Mouse (Mus musculus): Measurements from ENCODE around the gene Pdxk. TPM values are rescaled to one million over a fixed set of nuclear protein-coding genes. Genes with fewer than 3 reads are reported as not detected.

Pdxk gene
- total and polyA plus RNA-seq, 3 experiments: 4.3 to 6.8 (median 6.4) TPM

- Histone ChIP-seq H3K4me2 (ENCODE audit: insufficient read depth, low read depth, poor library complexity, severe bottlenecking) (no peak overlapping the region), H3K27ac (ENCODE audit: insufficient read depth, low read depth) (no peak overlapping the region), H3K79me2 (replicated peaks; ENCODE audit: control insufficient read depth, extremely low read depth, insufficient read depth, poor library complexity, severe bottlenecking) (peaks cover 32% of the 10 kb centered on the region), H3K4me1 (ENCODE audit: control insufficient read depth in 1 of 2, insufficient read depth in 2 of 2) (peaks cover 4 to 48% of the 10 kb centered on the region in 2 experiments), H3K4me3 (replicated peaks in 1 of 3; ENCODE audit: low read depth in 2 of 3, low read length in 2 of 3, poor library complexity in 1 of 3) (no peak overlapping the region), H3K27me3 (replicated peaks) (no peaks in the 10 kb centered on the region), H3K9ac (ENCODE audit: insufficient read depth, low read depth) (no peak overlapping the region), H3K9me3 (replicated peaks; ENCODE audit: low read length) (no peaks in the 10 kb centered on the region), H3K36me3 (replicated peaks in 1 of 2; ENCODE audit: control insufficient read depth in 1 of 2, insufficient read depth in 1 of 2, low read length in 1 of 2) (peaks cover 83 to 89% of the 10 kb centered on the region in 2 experiments)
- in situ Hi-C loops (cut with MboI; ENCODE audit: low pct_ligation_motif_present, low pct_unique_long_range_greater_than_20kb, low sequenced_read_pairs): no loop called here
- dilution Hi-C loops (cut with MboI; ENCODE audit: extremely low pct_ligation_motif_present, extremely low pct_unique_long_range_greater_than_20kb, low sequenced_read_pairs): no loop called here
- no peak for DNase-seq (ENCODE audit: extremely low read depth)
- no peak for TF ChIP-seq RCOR1 (conservative IDR thresholded peaks at IDR 0.05; ENCODE audit: low read depth, low read length)
- TF ChIP-seq ZMIZ1 (IDR thresholded peaks at IDR 0.05; ENCODE audit: low read depth, low read length): no peak
- no peak for TF ChIP-seq CHD2 (IDR thresholded peaks at IDR 0.05; ENCODE audit: low read length)
- TF ChIP-seq GABPA (IDR thresholded peaks at IDR 0.05; ENCODE audit: insufficient replicate concordance, low read depth, low read length): no peak
- no peak for TF ChIP-seq ELF1 (IDR thresholded peaks at IDR 0.05; ENCODE audit: low read depth, low read length)
- TF ChIP-seq JUN (IDR thresholded peaks at IDR 0.05; ENCODE audit: insufficient read depth, low read depth, low read length): no peak
- no peak for TF ChIP-seq MAFK (IDR thresholded peaks at IDR 0.05; ENCODE audit: insufficient replicate concordance, low read length)
These were observed 57.6 kb downstream of the Pdxk start for GRCm38 (mm10) chr10:78407132-78407531.

- no peak for DNase-seq (ENCODE audit: extremely low read depth)
- no peak overlapping the region for H3K4me3 ChIP-seq (replicated peaks in 1 of 3; ENCODE audit: low read depth in 2 of 3, low read length in 2 of 3, poor library complexity in 1 of 3)
- no peaks in the 10 kb centered on the region for H3K9me3 ChIP-seq (replicated peaks; ENCODE audit: low read length)
- no peak overlapping the region for H3K9ac ChIP-seq (ENCODE audit: insufficient read depth, low read depth)
- H3K4me1 ChIP-seq (ENCODE audit: control insufficient read depth in 1 of 2, insufficient read depth in 2 of 2): peaks cover under 1 to 48% of the 10 kb centered on the region in 2 experiments
- dilution Hi-C loops (cut with MboI; ENCODE audit: extremely low pct_ligation_motif_present, extremely low pct_unique_long_range_greater_than_20kb, low sequenced_read_pairs) (no loop called here), in situ Hi-C loops (cut with MboI; ENCODE audit: low pct_ligation_motif_present, low pct_unique_long_range_greater_than_20kb, low sequenced_read_pairs) (no loop called here)
- H3K27me3 ChIP-seq (replicated peaks): no peaks in the 10 kb centered on the region
- peaks cover 92 to 96% of the 10 kb centered on the region in 2 experiments for H3K36me3 ChIP-seq (replicated peaks in 1 of 2; ENCODE audit: control insufficient read depth in 1 of 2, insufficient read depth in 1 of 2, low read length in 1 of 2)
- TF ChIP-seq SMC3 (IDR thresholded peaks at IDR 0.05; ENCODE audit: low read depth, low read length) (no peak), MAX (IDR thresholded peaks at IDR 0.05; ENCODE audit: low read length) (no peak), POLR2AphosphoS2 (IDR thresholded peaks at IDR 0.05; ENCODE audit: low read depth, low read length) (no peak), CHD1 (IDR thresholded peaks at IDR 0.05; ENCODE audit: low read depth, low read length) (no peak), SIN3A (IDR thresholded peaks at IDR 0.05; ENCODE audit: low read length) (no peak), USF2 (conservative IDR thresholded peaks at IDR 0.05; ENCODE audit: low read depth, low read length) (no peak), CHD2 (IDR thresholded peaks at IDR 0.05; ENCODE audit: low read length) (no peak), GABPA (IDR thresholded peaks at IDR 0.05; ENCODE audit: insufficient replicate concordance, low read depth, low read length) (no peak), ETS1 (conservative IDR thresholded peaks at IDR 0.05; ENCODE audit: low read depth, low read length) (no peak), ZKSCAN1 (IDR thresholded peaks at IDR 0.05; ENCODE audit: borderline replicate concordance, low read depth, low read length) (no peak), MEF2A (IDR thresholded peaks at IDR 0.05; ENCODE audit: borderline replicate concordance, low read depth, low read length) (no peak), BHLHE40 (IDR thresholded peaks at IDR 0.05; ENCODE audit: low read depth, low read length) (no peak), ZC3H11A (IDR thresholded peaks at IDR 0.05; ENCODE audit: low read depth, low read length) (no peak), JUN (IDR thresholded peaks at IDR 0.05; ENCODE audit: insufficient read depth, low read depth, low read length) (no peak), TCF12 (IDR thresholded peaks at IDR 0.05; ENCODE audit: low read depth, low read length) (no peak), JUND (conservative IDR thresholded peaks at IDR 0.05; ENCODE audit: low read depth, low read length) (no peak), POLR2A (IDR thresholded peaks at IDR 0.05; ENCODE audit: low read depth, low read length) (no peak), MXI1 (IDR thresholded peaks at IDR 0.05; ENCODE audit: low read depth, low read length) (no peak)
- H3K4me2 ChIP-seq (ENCODE audit: insufficient read depth, low read depth, poor library complexity, severe bottlenecking): no peak overlapping the region
- no peak overlapping the region for H3K27ac ChIP-seq (ENCODE audit: insufficient read depth, low read depth)
- H3K79me2 ChIP-seq (replicated peaks; ENCODE audit: control insufficient read depth, extremely low read depth, insufficient read depth, poor library complexity, severe bottlenecking): peaks cover 22% of the 10 kb centered on the region
These were observed 58.6 kb downstream of the Pdxk start for GRCm38 (mm10) chr10:78406152-78406551.
